Mouse (Mus musculus) adrenal gland, postnatal 4 days (tissue): ENCODE results near the gene Ap5b1. TPM values are rescaled to one million over a fixed set of nuclear protein-coding genes. Genes with fewer than 3 reads are reported as not detected.

Experiments used
- DNase-seq, 2 experiments: peaks; one replicate each; pipeline ENCODE4 v3.0.0; 2021 to 2022; ENCODE audit warnings: low spot score in 2 of 2, mixed read lengths in 2 of 2
- total RNA-seq, 2 experiments: library from RNA; stranded (reverse); gene quantifications; 2 replicates each; pipeline ENCODE4 v1.2.3; 2021

Ap5b1 gene
- total RNA-seq, 2 experiments from 2014 or later, result 6.0 to 8.9 TPM

GRCm38 (mm10) chr19:5609171-5609546, 41.3 kb downstream of the Ap5b1 start:
- no peak for DNase-seq

GRCm38 (mm10) chr19:5609547-5610404, 42.0 kb downstream of the Ap5b1 start, which contains the start of gene Kat5:
Gene Kat5 (minus strand): TSS chr19:5610237.
- DNase-seq, result peak; percentile 72 to 86

- DNase-seq, result no peak
Observed at GRCm38 (mm10) chr19:5611973-5612372, 44.1 kb downstream of the Ap5b1 start.

- no peak for DNase-seq
Observed at GRCm38 (mm10) chr19:5612762-5613411, 45.1 kb downstream of the Ap5b1 start.

GRCm38 (mm10) chr19:5614953-5615352, 47.1 kb downstream of the Ap5b1 start:
- DNase-seq, result no peak

- DNase-seq, result no peak
Observed at GRCm38 (mm10) chr19:5620007-5620406, 52.2 kb downstream of the Ap5b1 start.

Other genes with a start within 250 kb of the Ap5b1 start
- not detected for gene Catsper1, start 232.3 kb upstream of the Ap5b1 start, total RNA-seq
- 1 to 10 TPM; 2.6 to 3.4 TPM for gene Cst6, start 218.5 kb upstream of the Ap5b1 start, total RNA-seq
- 10 to 100 TPM; 36.5 to 42.2 TPM for gene Eif1ad, start 201.3 kb upstream of the Ap5b1 start, total RNA-seq
- 100 to 1,000 TPM; 153 to 164 TPM for gene Banf1, start 200.9 kb upstream of the Ap5b1 start, total RNA-seq
- gene Sart1, start 179.3 kb upstream of the Ap5b1 start, total RNA-seq, result 100 to 1,000 TPM in 1 of 2 experiments, 10 to 100 TPM in 1; 98.7 to 123 TPM
- gene Tsga10ip, start 165.5 kb upstream of the Ap5b1 start, total RNA-seq, result not detected
- 100 to 1,000 TPM; 236 to 266 TPM for gene Drap1, start 143.0 kb upstream of the Ap5b1 start, total RNA-seq
- 10 to 100 TPM; 55.1 to 56.7 TPM for gene AI837181, start 142.9 kb upstream of the Ap5b1 start, total RNA-seq
- gene Fosl1, start 120.5 kb upstream of the Ap5b1 start, total RNA-seq, result under 1 TPM in 1 of 2 experiments, not detected in 1; 0.20 TPM
- 10 to 100 TPM; 10.4 to 10.6 TPM for gene Ccdc85b, start 110.1 kb upstream of the Ap5b1 start, total RNA-seq
- gene Fibp, start 107.4 kb upstream of the Ap5b1 start, total RNA-seq, result 100 to 1,000 TPM; 134 to 137 TPM
- gene Ctsw, start 99.5 kb upstream of the Ap5b1 start, total RNA-seq, result 1 to 10 TPM in 1 of 2 experiments, under 1 TPM in 1; 0.67 to 1.3 TPM
- 10 to 100 TPM; 80.0 to 88.0 TPM for gene Efemp2, start 94.1 kb upstream of the Ap5b1 start, total RNA-seq
- gene Mus81, start 79.6 kb upstream of the Ap5b1 start, total RNA-seq, result 10 to 100 TPM; 24.9 to 29.8 TPM
- 100 to 1,000 TPM; 789 to 859 TPM for gene Cfl1, start 77.6 kb upstream of the Ap5b1 start, total RNA-seq
- gene 1700020D05Rik, start 64.2 kb upstream of the Ap5b1 start, total RNA-seq, result 1 to 10 TPM; 3.0 to 3.5 TPM
- gene Snx32, start 57.5 kb upstream of the Ap5b1 start, total RNA-seq, result 10 to 100 TPM; 15.1 to 16.0 TPM
- gene Ovol1, start 7.4 kb upstream of the Ap5b1 start, total RNA-seq, result 1 to 10 TPM in 1 of 2 experiments, not detected in 1; 1.6 TPM
- 100 to 1,000 TPM; 109 to 110 TPM for gene Rnaseh2c, start 33.8 kb downstream of the Ap5b1 start, total RNA-seq
- 10 to 100 TPM; 69.0 to 83.1 TPM for gene Kat5, start 42.2 kb downstream of the Ap5b1 start, total RNA-seq
- gene Rela, start 69.5 kb downstream of the Ap5b1 start, total RNA-seq, result 10 to 100 TPM; 71.0 to 73.6 TPM
- 10 to 100 TPM; 85.0 to 90.1 TPM for gene Sipa1, start 95.7 kb downstream of the Ap5b1 start, total RNA-seq
- gene Map3k11, start 120.7 kb downstream of the Ap5b1 start, total RNA-seq, result 10 to 100 TPM; 56.9 to 57.4 TPM
- 100 to 1,000 TPM; 117 to 123 TPM for gene Pcnx3, start 120.9 kb downstream of the Ap5b1 start, total RNA-seq
- not detected for gene Kcnk7, start 136.3 kb downstream of the Ap5b1 start, total RNA-seq
- 10 to 100 TPM; 34.9 to 35.6 TPM for gene Ehbp1l1, start 158.3 kb downstream of the Ap5b1 start, total RNA-seq
- 10 to 100 TPM; 63.5 to 67.5 TPM for gene Fam89b, start 161.6 kb downstream of the Ap5b1 start, total RNA-seq
- 100 to 1,000 TPM; 277 to 287 TPM for gene Ltbp3, start 172.9 kb downstream of the Ap5b1 start, total RNA-seq
- 100 to 1,000 TPM; 105 to 110 TPM for gene Scyl1, start 203.4 kb downstream of the Ap5b1 start, total RNA-seq